Mouse (Mus musculus) heart, embryonic 11.5 days (tissue): ENCODE measurements around the gene Epn2. TPM values are rescaled to one million over a fixed set of nuclear protein-coding genes. Genes with fewer than 3 reads are reported as not detected.

ENCODE experiments used
- ATAC-seq: fragments of 200-750 bp; cut with Nextera tagmentation; replicated peaks from 2 replicates; pipeline ENCODE4 v1.8.0; 2017; ENCODE audit warnings: moderate library complexity; ENCODE audit not compliant: insufficient number of reproducible peaks, low FRiP score, low TSS enrichment
- H3K27ac ChIP-seq: fragments of 300-500 bp; sonication (generic); 2 replicates; pipeline ENCODE4 v1.5.1; 2014; ENCODE audit warnings: mild to moderate bottlenecking, low read depth, low read length
- H3K27me3 ChIP-seq: fragments of 300-500 bp; sonication (generic); 2 replicates; pipeline ENCODE4 v1.6.1; 2014; ENCODE audit warnings: mild to moderate bottlenecking, low read length, mixed read lengths; ENCODE audit not compliant: control insufficient read depth, insufficient read depth
- H3K36me3 ChIP-seq: fragments of 300-500 bp; sonication (generic); 2 replicates; pipeline ENCODE4 v1.6.1; 2014; ENCODE audit warnings: mild to moderate bottlenecking, low read length, moderate library complexity, mixed read lengths; ENCODE audit not compliant: control insufficient read depth, insufficient read depth
- H3K4me1 ChIP-seq: fragments of 300-500 bp; sonication (generic); 2 replicates; pipeline ENCODE4 v1.6.1; 2014; ENCODE audit warnings: low read length; ENCODE audit not compliant: control insufficient read depth, insufficient read depth
- H3K4me2 ChIP-seq: fragments of 300-500 bp; sonication (generic); 2 replicates; pipeline ENCODE4 v1.6.1; 2014; ENCODE audit warnings: mild to moderate bottlenecking, moderate library complexity
- H3K4me3 ChIP-seq: fragments of 300-500 bp; sonication (generic); 2 replicates; pipeline ENCODE4 v1.5.1; 2014; ENCODE audit warnings: low read depth, low read length
- H3K9ac ChIP-seq: fragments of 300-500 bp; sonication (generic); 2 replicates; pipeline ENCODE4 v1.6.1; 2014; ENCODE audit warnings: mild to moderate bottlenecking, low read depth, low read length, moderate library complexity
- H3K9me3 ChIP-seq: fragments of 300-500 bp; sonication (generic); replicated peaks from 2 replicates; pipeline ENCODE4 v1.6.1; 2016; ENCODE audit warnings: low read length; ENCODE audit not compliant: control insufficient read depth
- whole genome bisulfite sequencing: fragments of 180-500 bp; shearing (Covaris S2); extraction: QIAGEN DNeasy Blood & Tissue Kit; methylation state at CpG from one replicate; pipeline ENCODE4 v1.1.7; 2014; ENCODE audit not compliant: insufficient replicate concordance; 5-methylcytosine and 5-hydroxymethylcytosine counted together
- polyA plus RNA-seq: library from polyadenylated mRNA; unstranded; fragments of >200 nt; fragmentation: Nextera tagmentation; extraction: Ambion mirVana; gene quantifications from 2 replicates; pipeline ENCODE4 v1.2.1, GENCODE M21; 2014

Gene Epn2
- polyA plus RNA-seq, 1 experiment from 2014 or later: 23.3 TPM

- Histone ChIP-seq H3K36me3 (no peaks in the 10 kb centered on the region), H3K4me1 (peaks cover 20% of the 10 kb centered on the region), H3K4me3 (no peak overlapping the region), H3K4me2 (no peak overlapping the region), H3K9ac (no peak overlapping the region), H3K9me3 (no peaks in the 10 kb centered on the region), H3K27ac (no peak overlapping the region), H3K27me3 (no peaks in the 10 kb centered on the region)
- no peak for ATAC-seq
- 90% methylated on average over 2 of the region's 2 CpGs for WGBS
Measured at GRCm38 (mm10) chr11:61564566-61564965, 14.9 kb downstream of the Epn2 start.

GRCm38 (mm10) chr11:61563939-61564338 lies 15.5 kb downstream of the Epn2 start:
- ATAC-seq: no peak
- Histone ChIP-seq H3K36me3 (no peaks in the 10 kb centered on the region), H3K4me1 (peaks cover 20% of the 10 kb centered on the region)

DNA sequence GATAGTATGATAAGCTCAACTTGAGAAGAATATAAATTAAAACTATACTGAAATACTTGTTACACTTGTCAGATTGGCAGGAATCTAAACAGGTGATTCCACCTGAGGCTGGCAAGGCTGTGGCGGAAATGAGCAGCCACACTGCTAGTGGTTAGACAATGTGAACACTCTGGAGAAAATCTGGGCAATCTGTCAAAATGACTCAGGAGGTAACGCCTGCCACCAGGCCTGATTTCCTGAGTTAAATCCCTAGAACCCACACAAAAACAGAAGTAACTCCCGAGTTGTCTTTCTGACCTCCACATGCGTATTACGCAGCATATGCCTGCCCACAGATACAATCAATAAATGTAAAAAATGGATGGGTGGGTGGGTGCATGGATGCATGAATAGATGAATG lies 17.1 kb downstream of the Epn2 start:
- Histone ChIP-seq H3K27me3 (no peaks in the 10 kb centered on the region), H3K36me3 (no peaks in the 10 kb centered on the region), H3K9me3 (no peaks in the 10 kb centered on the region), H3K4me1 (peaks cover 21% of the 10 kb centered on the region), H3K4me2 (no peak overlapping the region), H3K9ac (no peak overlapping the region), H3K4me3 (no peak overlapping the region), H3K27ac (no peak overlapping the region)
- WGBS: 74% methylated on average over 5 of the region's 5 CpGs
- ATAC-seq: no peak

More at GRCm38 (mm10) chr11:61563939-61564338, 15.5 kb downstream of the Epn2 start:
- no peak overlapping the region for H3K27ac ChIP-seq
- no peak overlapping the region for H3K4me3 ChIP-seq
- H3K9ac ChIP-seq: no peak overlapping the region
- H3K27me3 ChIP-seq: no peaks in the 10 kb centered on the region
- 44% methylated on average over 4 of the region's 4 CpGs for WGBS
- no peak overlapping the region for H3K4me2 ChIP-seq
- H3K9me3 ChIP-seq: no peaks in the 10 kb centered on the region

- Histone ChIP-seq H3K27me3 (no peaks in the 10 kb centered on the region), H3K4me2 (no peak overlapping the region), H3K4me3 (no peak overlapping the region), H3K4me1 (peaks cover 21% of the 10 kb centered on the region), H3K9me3 (no peaks in the 10 kb centered on the region), H3K27ac (no peak overlapping the region), H3K36me3 (no peaks in the 10 kb centered on the region), H3K9ac (no peak overlapping the region)
- WGBS: 48% methylated on average over 5 of the region's 5 CpGs
- no peak for ATAC-seq
Measured at GRCm38 (mm10) chr11:61559572-61559971, 19.9 kb downstream of the Epn2 start.

- H3K4me1 ChIP-seq: peaks cover 3% of the 10 kb centered on the region; the same call in 1 of the 2 replicates
- H3K27ac ChIP-seq: no peak overlapping the region
- ATAC-seq: no peak
- no peaks in the 10 kb centered on the region for H3K27me3 ChIP-seq
- no peaks in the 10 kb centered on the region for H3K9me3 ChIP-seq
- no peak overlapping the region for H3K4me2 ChIP-seq
- H3K4me3 ChIP-seq: no peak overlapping the region
- WGBS: 80% methylated on average over 3 of the region's 3 CpGs
- H3K36me3 ChIP-seq: no peaks in the 10 kb centered on the region
- no peak overlapping the region for H3K9ac ChIP-seq
Measured at GRCm38 (mm10) chr11:61553015-61553754, 26.3 kb downstream of the Epn2 start.

DNA sequence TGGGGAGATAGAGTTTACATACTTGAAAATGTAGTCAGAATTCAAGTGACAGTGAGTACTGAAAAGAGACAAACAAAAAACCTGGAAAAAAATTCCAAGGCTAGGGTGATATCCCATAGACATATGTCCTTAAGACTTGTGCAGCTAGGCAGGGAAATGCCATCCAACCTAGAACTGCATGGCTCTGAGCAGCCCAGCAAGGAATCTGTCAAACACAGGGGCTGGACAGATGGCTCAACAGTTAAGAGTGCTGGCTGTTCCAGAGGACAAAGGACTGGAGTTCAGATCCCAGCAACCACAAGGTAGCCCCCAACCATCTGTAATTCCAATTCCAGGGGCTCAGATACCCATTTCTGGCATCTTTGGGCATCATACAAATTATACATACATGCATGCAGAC lies 28.9 kb downstream of the Epn2 start:
- no peak overlapping the region for H3K9ac ChIP-seq
- H3K36me3 ChIP-seq: 0 out of 2 replicates have a peak, but pooled peaks cover 2% of the 10 kb centered on the region
- H3K4me3 ChIP-seq: no peak overlapping the region
- no peak overlapping the region for H3K27ac ChIP-seq
- no peaks in the 10 kb centered on the region for H3K9me3 ChIP-seq
- no peaks in the 10 kb centered on the region for H3K4me1 ChIP-seq
- no peak for ATAC-seq
- no peaks in the 10 kb centered on the region for H3K27me3 ChIP-seq
- no peak overlapping the region for H3K4me2 ChIP-seq

GRCm38 (mm10) chr11:61547710-61548109 lies 31.8 kb downstream of the Epn2 start:
- H3K4me2 ChIP-seq: no peak overlapping the region
- no peaks in the 10 kb centered on the region for H3K9me3 ChIP-seq
- H3K4me1 ChIP-seq: peaks cover 3% of the 10 kb centered on the region; the same call in 1 of the 2 replicates
- no peaks in the 10 kb centered on the region for H3K27me3 ChIP-seq
- H3K4me3 ChIP-seq: no peak overlapping the region
- H3K9ac ChIP-seq: no peak overlapping the region
- ATAC-seq: no peak
- H3K36me3 ChIP-seq: 0 out of 2 replicates have a peak, but pooled peaks cover 2% of the 10 kb centered on the region
- WGBS: 86% methylated on average over 4 of the region's 4 CpGs
- H3K27ac ChIP-seq: no peak overlapping the region

DNA sequence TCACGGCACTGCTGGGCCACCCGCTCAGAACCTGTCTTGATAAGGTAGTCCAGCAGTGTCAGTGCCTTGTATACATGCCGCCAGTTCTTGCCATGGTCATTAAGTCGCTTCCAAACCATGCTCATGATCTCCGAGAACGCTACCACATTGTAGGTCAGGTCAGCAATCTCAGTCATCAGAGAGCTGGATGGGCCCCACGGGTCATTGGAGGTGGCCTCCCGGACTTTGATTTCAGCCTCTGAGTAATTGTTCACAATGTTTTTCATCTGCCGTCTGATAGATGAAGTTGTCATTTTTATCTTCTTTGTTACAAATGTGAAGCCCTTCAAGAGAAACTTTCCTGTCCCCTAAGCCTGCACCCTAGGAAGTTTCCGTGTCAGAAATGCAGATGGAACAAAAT lies 33.0 kb downstream of the Epn2 start:
- H3K9ac ChIP-seq: no peak overlapping the region
- H3K4me3 ChIP-seq: no peak overlapping the region
- no peak overlapping the region for H3K4me2 ChIP-seq
- H3K36me3 ChIP-seq: 0 out of 2 replicates have a peak, but pooled peaks cover 2% of the 10 kb centered on the region
- H3K27ac ChIP-seq: no peak overlapping the region
- peaks cover 5% of the 10 kb centered on the region; the same call in 1 of the 2 replicates for H3K4me1 ChIP-seq
- no peaks in the 10 kb centered on the region for H3K9me3 ChIP-seq
- no peak for ATAC-seq
- no peaks in the 10 kb centered on the region for H3K27me3 ChIP-seq
- WGBS: 84% methylated on average over 10 of the region's 10 CpGs

DNA sequence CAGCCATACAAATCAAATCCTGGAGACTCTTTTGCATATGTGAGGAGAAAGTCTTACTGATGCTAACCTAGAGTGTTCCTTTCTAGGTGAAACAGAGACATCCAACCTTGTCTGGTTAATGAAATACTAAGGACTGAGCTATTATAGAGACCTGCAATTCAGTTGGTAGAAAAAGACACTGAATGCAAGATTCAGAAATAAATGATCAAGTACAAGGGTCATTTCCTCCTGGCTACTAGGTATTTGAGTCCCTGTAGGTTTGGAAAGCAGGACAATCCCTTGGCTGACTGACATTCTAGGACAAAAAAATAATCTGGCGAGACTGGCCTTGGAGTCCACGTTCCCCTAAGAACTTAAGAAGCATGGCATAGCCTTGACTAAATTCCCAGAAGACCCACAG lies 33.9 kb downstream of the Epn2 start:
- Histone ChIP-seq H3K4me3 (no peak overlapping the region), H3K4me2 (no peak overlapping the region), H3K36me3 (0 out of 2 replicates have a peak, but pooled peaks cover 2% of the 10 kb centered on the region), H3K9me3 (no peaks in the 10 kb centered on the region), H3K4me1 (peaks cover 5% of the 10 kb centered on the region; the same call in 1 of the 2 replicates), H3K9ac (no peak overlapping the region), H3K27me3 (no peaks in the 10 kb centered on the region), H3K27ac (no peak overlapping the region)
- 91% methylated on average over 2 of the region's 2 CpGs for WGBS
- ATAC-seq: no peak
